Mouse (Mus musculus): ENCODE measurements at regions not wholly inside any gene's neighbourhood (a gene's known extent, or its start where the extent isn't known, plus 50 kb on each side); places are given as distances from the start of the nearest gene placed in this dataset.

- 84% methylated on average over 3 of the region's 3 CpGs for WGBS
- Histone ChIP-seq H3K27me3 (no peaks in the 10 kb centered on the region), H3K4me1 (no peaks in the 10 kb centered on the region), H3K9me3 (no peaks in the 10 kb centered on the region), H3K4me2 (no peak overlapping the region), H3K27ac (no peak overlapping the region), H3K9ac (no peak overlapping the region), H3K36me3 (replicated peaks) (no peaks in the 10 kb centered on the region), H3K4me3 (replicated peaks) (no peak overlapping the region)
- no peak for ATAC-seq (ENCODE audit: low FRiP score)
Observed at GRCm38 (mm10) chr4:10189896-10190295, 684.4 kb upstream of the 2610301B20Rik start.

- no peaks in the 10 kb centered on the region for H3K4me1 ChIP-seq
- no peaks in the 10 kb centered on the region for H3K27me3 ChIP-seq
- no peak overlapping the region for H3K9ac ChIP-seq
- H3K4me3 ChIP-seq (replicated peaks): no peak overlapping the region
- ATAC-seq (ENCODE audit: low FRiP score): no peak
- H3K36me3 ChIP-seq (replicated peaks): no peaks in the 10 kb centered on the region
- H3K27ac ChIP-seq: no peak overlapping the region
- H3K9me3 ChIP-seq: no peaks in the 10 kb centered on the region
- 97% methylated on average over 1 of the region's 1 CpGs for whole genome bisulfite sequencing
- no peak overlapping the region for H3K4me2 ChIP-seq
Observed at GRCm38 (mm10) chr4:10197245-10197943, 676.9 kb upstream of the 2610301B20Rik start.

GRCm38 (mm10) chr4:10201835-10202234 is 672.5 kb upstream of the 2610301B20Rik start:
- Histone ChIP-seq H3K9me3 (no peaks in the 10 kb centered on the region), H3K27me3 (no peaks in the 10 kb centered on the region), H3K4me3 (replicated peaks) (no peak overlapping the region), H3K27ac (no peak overlapping the region), H3K36me3 (replicated peaks) (no peaks in the 10 kb centered on the region), H3K4me2 (no peak overlapping the region), H3K4me1 (no peaks in the 10 kb centered on the region), H3K9ac (no peak overlapping the region)
- ATAC-seq (ENCODE audit: low FRiP score): no peak
- WGBS: 47% methylated on average over 3 of the region's 3 CpGs

GRCm38 (mm10) chr4:10204224-10204623 is 670.1 kb upstream of the 2610301B20Rik start:
- WGBS: 79% methylated on average over 1 of the region's 1 CpGs
- no peaks in the 10 kb centered on the region for H3K27me3 ChIP-seq
- H3K9ac ChIP-seq: no peak overlapping the region
- no peaks in the 10 kb centered on the region for H3K4me1 ChIP-seq
- H3K4me2 ChIP-seq: no peak overlapping the region
- no peak for ATAC-seq (ENCODE audit: low FRiP score)
- H3K4me3 ChIP-seq (replicated peaks): no peak overlapping the region
- H3K9me3 ChIP-seq: no peaks in the 10 kb centered on the region
- H3K36me3 ChIP-seq (replicated peaks): no peaks in the 10 kb centered on the region
- no peak overlapping the region for H3K27ac ChIP-seq

- no peak for ATAC-seq (ENCODE audit: low FRiP score)
- H3K4me2 ChIP-seq: no peak overlapping the region
- no peak overlapping the region for H3K4me3 ChIP-seq (replicated peaks)
- no peak overlapping the region for H3K9ac ChIP-seq
- H3K27me3 ChIP-seq: no peaks in the 10 kb centered on the region
- H3K36me3 ChIP-seq (replicated peaks): no peaks in the 10 kb centered on the region
- no peaks in the 10 kb centered on the region for H3K9me3 ChIP-seq
- 72% methylated on average over 4 of the region's 4 CpGs for WGBS
- no peak overlapping the region for H3K27ac ChIP-seq
- no peaks in the 10 kb centered on the region for H3K4me1 ChIP-seq
Observed at GRCm38 (mm10) chr4:10209324-10209923, 664.9 kb upstream of the 2610301B20Rik start.

- Histone ChIP-seq H3K27me3 (no peaks in the 10 kb centered on the region), H3K4me3 (replicated peaks) (no peak overlapping the region), H3K9ac (no peak overlapping the region), H3K4me2 (no peak overlapping the region), H3K9me3 (no peaks in the 10 kb centered on the region), H3K36me3 (replicated peaks) (no peaks in the 10 kb centered on the region), H3K4me1 (no peaks in the 10 kb centered on the region), H3K27ac (no peak overlapping the region)
- WGBS: 84% methylated on average over 4 of the region's 4 CpGs
- ATAC-seq (ENCODE audit: low FRiP score): no peak
Observed at GRCm38 (mm10) chr4:10211303-10211702, 663.0 kb upstream of the 2610301B20Rik start.

- Histone ChIP-seq H3K9ac (no peak overlapping the region), H3K4me2 (no peak overlapping the region), H3K36me3 (replicated peaks) (no peaks in the 10 kb centered on the region), H3K4me3 (replicated peaks) (no peak overlapping the region), H3K4me1 (no peaks in the 10 kb centered on the region), H3K27ac (no peak overlapping the region), H3K9me3 (no peaks in the 10 kb centered on the region), H3K27me3 (no peaks in the 10 kb centered on the region)
- ATAC-seq (ENCODE audit: low FRiP score): no peak
- WGBS: 94% methylated on average over 5 of the region's 5 CpGs
Observed at GRCm38 (mm10) chr4:10235324-10235723, 639.0 kb upstream of the 2610301B20Rik start.

GRCm38 (mm10) chr4:10242117-10242516 is 632.2 kb upstream of the 2610301B20Rik start:
- ATAC-seq (ENCODE audit: low FRiP score): no peak
- Histone ChIP-seq H3K4me2 (no peak overlapping the region), H3K9me3 (no peaks in the 10 kb centered on the region), H3K36me3 (replicated peaks) (no peaks in the 10 kb centered on the region), H3K9ac (no peak overlapping the region), H3K4me3 (replicated peaks) (no peak overlapping the region), H3K27me3 (no peaks in the 10 kb centered on the region), H3K4me1 (no peaks in the 10 kb centered on the region), H3K27ac (no peak overlapping the region)
- WGBS: 87% methylated on average over 4 of the region's 4 CpGs

GRCm38 (mm10) chr4:10242909-10243308 is 631.4 kb upstream of the 2610301B20Rik start:
- H3K9ac ChIP-seq: no peak overlapping the region
- no peaks in the 10 kb centered on the region for H3K4me1 ChIP-seq

GRCm38 (mm10) chr4:10254029-10254690 is 620.1 kb upstream of the 2610301B20Rik start:
- WGBS: 73% methylated on average over 6 of the region's 6 CpGs
- Histone ChIP-seq H3K9ac (no peak overlapping the region), H3K27me3 (no peaks in the 10 kb centered on the region), H3K9me3 (no peaks in the 10 kb centered on the region), H3K27ac (no peak overlapping the region), H3K4me3 (replicated peaks) (no peak overlapping the region), H3K36me3 (replicated peaks) (no peaks in the 10 kb centered on the region), H3K4me2 (no peak overlapping the region), H3K4me1 (no peaks in the 10 kb centered on the region)
- no peak for ATAC-seq (ENCODE audit: low FRiP score)

More at GRCm38 (mm10) chr4:10242909-10243308, 631.4 kb upstream of the 2610301B20Rik start:
- no peak for ATAC-seq (ENCODE audit: low FRiP score)
- Histone ChIP-seq H3K27ac (no peak overlapping the region), H3K27me3 (no peaks in the 10 kb centered on the region), H3K4me3 (replicated peaks) (no peak overlapping the region), H3K4me2 (no peak overlapping the region), H3K9me3 (no peaks in the 10 kb centered on the region), H3K36me3 (replicated peaks) (no peaks in the 10 kb centered on the region)
- WGBS: 74% methylated on average over 2 of the region's 2 CpGs

- Histone ChIP-seq H3K4me3 (replicated peaks) (no peak overlapping the region), H3K4me2 (no peak overlapping the region), H3K9me3 (no peaks in the 10 kb centered on the region), H3K27ac (no peak overlapping the region), H3K4me1 (no peaks in the 10 kb centered on the region), H3K36me3 (replicated peaks) (no peaks in the 10 kb centered on the region), H3K9ac (no peak overlapping the region), H3K27me3 (no peaks in the 10 kb centered on the region)
- no peak for ATAC-seq (ENCODE audit: low FRiP score)
- WGBS: 76% methylated on average over 4 of the region's 4 CpGs
Observed at GRCm38 (mm10) chr4:10257537-10257936, 616.8 kb upstream of the 2610301B20Rik start.

GRCm38 (mm10) chr4:10260351-10260750 is 613.9 kb upstream of the 2610301B20Rik start:
- H3K4me3 ChIP-seq (replicated peaks): no peak overlapping the region
- no peaks in the 10 kb centered on the region for H3K4me1 ChIP-seq
- no peaks in the 10 kb centered on the region for H3K9me3 ChIP-seq
- 86% methylated on average over 6 of the region's 6 CpGs for WGBS
- ATAC-seq (ENCODE audit: low FRiP score): no peak
- H3K36me3 ChIP-seq (replicated peaks): no peaks in the 10 kb centered on the region
- no peak overlapping the region for H3K4me2 ChIP-seq
- H3K9ac ChIP-seq: no peak overlapping the region
- H3K27me3 ChIP-seq: no peaks in the 10 kb centered on the region
- H3K27ac ChIP-seq: no peak overlapping the region

- ATAC-seq (ENCODE audit: low FRiP score): no peak
- Histone ChIP-seq H3K4me1 (no peaks in the 10 kb centered on the region), H3K27me3 (no peaks in the 10 kb centered on the region), H3K9ac (no peak overlapping the region), H3K36me3 (replicated peaks) (no peaks in the 10 kb centered on the region), H3K9me3 (no peaks in the 10 kb centered on the region), H3K4me3 (replicated peaks) (no peak overlapping the region), H3K27ac (no peak overlapping the region), H3K4me2 (no peak overlapping the region)
- 94% methylated on average over 2 of the region's 2 CpGs for WGBS
Observed at GRCm38 (mm10) chr4:10265942-10266341, 608.4 kb upstream of the 2610301B20Rik start.
